Mouse (Mus musculus) embryonic facial prominence, embryonic 10.5 days (tissue): ENCODE results near the gene Fam98c. TPM values are rescaled to one million over a fixed set of nuclear protein-coding genes. Genes with fewer than 3 reads are reported as not detected.
"Not testable (repeated sequence)": the region's sequence is repeated elsewhere in the genome, so short reads cannot be mapped to it uniquely, and the experiment has no call there.

Experiments
- DNase-seq: peaks from one replicate; pipeline ENCODE4 v3.0.0-alpha.2; 2017; ENCODE audit warnings: low spot score
- H3K27ac ChIP-seq: fragments of 300-500 bp; sonication (generic); replicated peaks from 2 replicates; pipeline ENCODE4 v1.5.1; 2016; ENCODE audit warnings: mild to moderate bottlenecking
- H3K27me3 ChIP-seq: fragments of 300-500 bp; sonication (generic); replicated peaks from 2 replicates; pipeline ENCODE4 v1.6.1; 2016; ENCODE audit warnings: low read depth, mild to moderate bottlenecking; ENCODE audit not compliant: poor library complexity, severe bottlenecking
- H3K36me3 ChIP-seq: fragments of 300-500 bp; sonication (generic); replicated peaks from 2 replicates; pipeline ENCODE4 v1.6.1; 2016; ENCODE audit warnings: mild to moderate bottlenecking, moderate library complexity
- H3K4me1 ChIP-seq: fragments of 300-500 bp; sonication (generic); 2 replicates; pipeline ENCODE4 v1.6.1; 2016
- H3K4me3 ChIP-seq: fragments of 300-500 bp; sonication (generic); 2 replicates; pipeline ENCODE4 v1.5.1; 2016; ENCODE audit warnings: mild to moderate bottlenecking, moderate library complexity
- H3K9me3 ChIP-seq: fragments of 300-500 bp; sonication (generic); 2 replicates; pipeline ENCODE4 v1.6.1; 2016; ENCODE audit warnings: mild to moderate bottlenecking
- WGBS: fragments of 180-500 bp; shearing (Covaris S2); methylation state at CpG from one replicate; pipeline ENCODE4 v1.1.7; 2016; 5-methylcytosine and 5-hydroxymethylcytosine counted together
- polyA plus RNA-seq: library from polyadenylated mRNA; unstranded; fragments of >200 nt; fragmentation: Nextera tagmentation; extraction: Ambion mirVana; gene quantifications from 2 replicates; pipeline ENCODE4 v1.2.1, GENCODE M21; 2016

Gene Fam98c
- polyA plus RNA-seq, 1 experiment from 2014 or later: 12.3 TPM

GRCm38 (mm10) chr7:29148771-29149170 is 7.3 kb downstream of the Fam98c start:
- DNase-seq: no peak
- peaks cover 10% of the 10 kb centered on the region for H3K4me1 ChIP-seq
- no peak overlapping the region for H3K4me3 ChIP-seq
- H3K27ac ChIP-seq: no peak overlapping the region
- 90% methylated on average over 15 of the region's 15 CpGs for WGBS
- H3K9me3 ChIP-seq: no peaks in the 10 kb centered on the region
- no peaks in the 10 kb centered on the region for H3K27me3 ChIP-seq
- H3K36me3 ChIP-seq: no peaks in the 10 kb centered on the region

DNA sequence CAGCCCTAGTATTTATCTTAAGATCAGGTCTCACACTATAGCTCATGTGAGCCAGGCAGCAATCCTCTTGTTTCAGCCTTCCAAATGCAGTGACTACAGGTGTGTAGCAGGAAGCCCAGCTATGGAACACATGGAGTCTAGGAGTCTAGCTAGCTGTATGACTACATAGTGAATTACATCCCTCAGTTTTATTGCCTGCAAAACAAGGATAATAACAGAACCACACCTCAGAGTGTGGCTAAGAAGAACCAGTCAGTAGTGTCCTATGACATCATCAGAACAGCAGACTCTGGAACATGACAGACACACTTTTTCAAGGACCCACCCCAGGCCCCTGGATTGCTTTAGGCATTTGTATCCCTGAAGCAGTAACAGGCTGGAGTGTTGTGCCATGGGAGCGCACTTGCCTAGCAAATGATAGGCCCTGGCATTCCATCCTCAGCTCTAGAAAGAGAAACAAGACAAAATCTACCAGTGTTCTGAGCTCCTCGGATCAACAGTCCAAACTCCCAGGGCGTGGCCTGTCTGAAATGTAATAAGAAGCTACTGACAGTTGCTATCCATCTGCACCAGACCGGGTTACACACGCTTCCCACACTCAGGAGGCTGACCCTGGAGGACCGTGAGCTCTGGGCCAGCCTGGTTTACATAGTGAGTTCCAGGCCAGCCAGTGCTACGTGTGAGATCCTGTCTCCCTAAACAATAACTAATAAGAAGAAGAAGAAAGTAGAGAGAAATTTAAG is 9.2 kb downstream of the Fam98c start:
- DNase-seq: no peak
- Histone ChIP-seq H3K27ac (no peak overlapping the region), H3K36me3 (no peaks in the 10 kb centered on the region), H3K4me3 (no peak overlapping the region), H3K9me3 (no peaks in the 10 kb centered on the region), H3K27me3 (no peaks in the 10 kb centered on the region), H3K4me1 (peaks cover 10% of the 10 kb centered on the region)
- 84% methylated on average over 7 of the region's 7 CpGs for WGBS

GRCm38 (mm10) chr7:29144006-29144405 is 12.0 kb downstream of the Fam98c start:
- 96% methylated on average over 4 of the region's 4 CpGs for WGBS

GRCm38 (mm10) chr7:29141416-29141815 is 14.6 kb downstream of the Fam98c start:
- Histone ChIP-seq H3K9me3 (no peaks in the 10 kb centered on the region), H3K36me3 (no peaks in the 10 kb centered on the region), H3K27me3 (peaks cover 9% of the 10 kb centered on the region; the same call in 1 of the 2 replicates), H3K4me1 (peaks cover 4% of the 10 kb centered on the region), H3K27ac (no peak overlapping the region), H3K4me3 (no peak overlapping the region)
- 84% methylated on average over 8 of the region's 8 CpGs for WGBS
- DNase-seq: no peak

More at GRCm38 (mm10) chr7:29144006-29144405, 12.0 kb downstream of the Fam98c start:
- H3K27me3 ChIP-seq: no peaks in the 10 kb centered on the region
- H3K9me3 ChIP-seq: no peaks in the 10 kb centered on the region
- H3K4me3 ChIP-seq: no peak overlapping the region
- DNase-seq: no peak
- H3K27ac ChIP-seq: no peak overlapping the region
- H3K36me3 ChIP-seq: no peaks in the 10 kb centered on the region
- peaks cover 10% of the 10 kb centered on the region for H3K4me1 ChIP-seq

- WGBS: 90% methylated on average over 3 of the region's 4 CpGs
- peaks cover 22% of the 10 kb centered on the region for H3K4me1 ChIP-seq
- peaks cover 20% of the 10 kb centered on the region; the same call in 1 of the 2 replicates for H3K27me3 ChIP-seq
- not testable (repeated sequence) for H3K9me3 ChIP-seq, H3K27ac ChIP-seq, H3K4me3 ChIP-seq, DNase-seq, H3K36me3 ChIP-seq
Observed at GRCm38 (mm10) chr7:29139237-29139636, 16.8 kb downstream of the Fam98c start.

- no peak for DNase-seq
- 44% methylated on average over 16 of the region's 16 CpGs for WGBS
- H3K27me3 ChIP-seq: peaks cover 24% of the 10 kb centered on the region; the same call in 1 of the 2 replicates
- no peak overlapping the region for H3K4me3 ChIP-seq
- H3K9me3 ChIP-seq: no peaks in the 10 kb centered on the region
- H3K36me3 ChIP-seq: no peaks in the 10 kb centered on the region
- H3K27ac ChIP-seq: no peak overlapping the region
- H3K4me1 ChIP-seq: peaks cover 24% of the 10 kb centered on the region
Observed at GRCm38 (mm10) chr7:29137429-29137828, 18.6 kb downstream of the Fam98c start.

DNA sequence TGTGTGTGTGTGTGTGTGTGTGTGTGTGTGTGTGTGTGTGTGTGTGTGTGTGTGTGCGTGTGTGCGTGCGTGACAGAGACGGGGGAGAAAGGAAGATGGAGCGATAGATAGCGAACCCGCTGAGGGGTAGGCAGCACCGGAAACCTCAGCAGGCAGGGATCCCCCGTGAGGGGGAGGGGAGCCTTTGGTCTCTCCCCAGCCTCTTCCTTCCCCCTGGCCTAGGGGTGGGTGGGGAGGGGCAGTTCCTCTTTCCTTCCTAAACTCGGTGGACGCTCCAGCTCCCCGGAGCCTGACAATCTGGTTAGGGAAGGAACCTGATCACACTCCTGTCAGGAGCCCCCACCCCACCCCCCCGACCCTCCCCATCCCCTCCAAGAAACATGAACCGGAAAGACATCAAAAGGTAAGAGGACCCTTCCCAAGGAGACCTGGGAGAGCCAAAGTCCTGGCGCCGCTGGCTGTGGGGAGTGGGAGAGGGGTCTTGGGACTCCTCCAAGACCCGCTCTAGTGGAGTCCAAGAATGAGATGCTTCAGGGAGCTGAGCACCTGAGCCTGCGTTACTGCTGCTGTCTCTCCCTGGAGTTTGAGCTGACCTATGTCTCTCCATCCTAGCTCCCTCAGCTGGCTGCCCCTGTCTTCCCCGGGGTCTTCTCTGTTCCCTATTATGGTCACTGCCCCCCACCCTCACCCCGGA is 21.2 kb downstream of the Fam98c start, which contains the start of gene Rasgrp4:
Rasgrp4 (plus strand) TSS at position 159 of the 694 bp plus-strand sequence.
- peaks cover 24% of the 10 kb centered on the region; the same call in 1 of the 2 replicates for H3K27me3 ChIP-seq
- peak; percentile 65 for DNase-seq
- no peaks in the 10 kb centered on the region for H3K9me3 ChIP-seq
- peaks cover 24% of the 10 kb centered on the region for H3K4me1 ChIP-seq
- peak within 1 kb of the TSS; percentile 16; the same call in 1 of the 2 replicates for H3K27ac ChIP-seq
- H3K4me3 ChIP-seq: peak within 1 kb of the TSS; percentile 57
- H3K36me3 ChIP-seq: no peaks in the 10 kb centered on the region
- WGBS: under 1% methylated on average over 18 of the region's 20 CpGs

GRCm38 (mm10) chr7:29134230-29134629 is 21.8 kb downstream of the Fam98c start:
- peaks cover 24% of the 10 kb centered on the region for H3K4me1 ChIP-seq
- 0 out of 2 replicates have a peak overlapping the region, but pooled peaks have one; percentile 16 for H3K27ac ChIP-seq
- 8% methylated on average over 4 of the region's 4 CpGs for WGBS
- no peaks in the 10 kb centered on the region for H3K36me3 ChIP-seq
- peaks cover 24% of the 10 kb centered on the region; the same call in 1 of the 2 replicates for H3K27me3 ChIP-seq
- DNase-seq: no peak
- H3K4me3 ChIP-seq: peak overlapping the region; percentile 57
- H3K9me3 ChIP-seq: no peaks in the 10 kb centered on the region

DNA sequence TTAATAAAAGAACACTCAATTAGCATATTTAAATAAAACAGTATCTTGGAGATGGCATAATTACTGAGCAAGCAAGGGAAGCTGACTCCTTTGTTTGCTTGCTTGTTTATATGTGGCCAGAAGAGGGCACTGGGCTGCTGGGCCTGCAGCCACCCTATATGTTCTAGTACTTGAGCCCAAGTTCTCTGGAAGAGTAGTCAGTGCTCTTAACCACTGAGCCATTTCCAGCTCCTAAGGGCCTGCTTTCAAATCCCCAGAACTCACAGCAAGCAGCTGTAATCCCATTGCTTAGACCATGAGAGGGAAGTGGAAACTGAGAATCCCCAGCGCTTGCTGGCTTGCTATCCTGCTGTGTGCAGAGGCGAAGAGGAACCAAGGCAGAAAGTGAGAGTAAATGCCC is 27.3 kb downstream of the Fam98c start:
- Histone ChIP-seq H3K4me3 (no peak overlapping the region), H3K4me1 (peaks cover 23% of the 10 kb centered on the region), H3K27me3 (peaks cover 14% of the 10 kb centered on the region; the same call in 1 of the 2 replicates), H3K27ac (no peak overlapping the region), H3K36me3 (no peaks in the 10 kb centered on the region), H3K9me3 (no peaks in the 10 kb centered on the region)
- DNase-seq: peak; percentile 32
- 42% methylated on average over 2 of the region's 2 CpGs for WGBS

GRCm38 (mm10) chr7:29126173-29126915 is 29.7 kb downstream of the Fam98c start:
- Histone ChIP-seq H3K4me3 (no peak overlapping the region), H3K4me1 (peaks cover 27% of the 10 kb centered on the region), H3K27ac (no peak overlapping the region), H3K9me3 (no peaks in the 10 kb centered on the region), H3K27me3 (peaks cover 14% of the 10 kb centered on the region; the same call in 1 of the 2 replicates), H3K36me3 (no peaks in the 10 kb centered on the region)
- WGBS: 35% methylated on average over 7 of the region's 7 CpGs
- DNase-seq: peak; percentile 73

GRCm38 (mm10) chr7:29124970-29125369 is 31.1 kb downstream of the Fam98c start, which contains the start of gene Ryr1:
Gene Ryr1 (minus strand): TSS chr7:29125179.
- Histone ChIP-seq H3K9me3 (no peaks in the 10 kb centered on the region), H3K27me3 (peaks cover 14% of the 10 kb centered on the region; the same call in 1 of the 2 replicates), H3K27ac (peak within 1 kb of the TSS; percentile 79), H3K4me1 (peaks cover 27% of the 10 kb centered on the region), H3K36me3 (no peaks in the 10 kb centered on the region), H3K4me3 (peak within 1 kb of the TSS; percentile 62)
- DNase-seq: peak; percentile 86
- 2% methylated on average over 16 of the region's 16 CpGs for WGBS
